Comparison of ENCODE assay signal across 28 mouse cellular contexts in the genomic region with DNA sequence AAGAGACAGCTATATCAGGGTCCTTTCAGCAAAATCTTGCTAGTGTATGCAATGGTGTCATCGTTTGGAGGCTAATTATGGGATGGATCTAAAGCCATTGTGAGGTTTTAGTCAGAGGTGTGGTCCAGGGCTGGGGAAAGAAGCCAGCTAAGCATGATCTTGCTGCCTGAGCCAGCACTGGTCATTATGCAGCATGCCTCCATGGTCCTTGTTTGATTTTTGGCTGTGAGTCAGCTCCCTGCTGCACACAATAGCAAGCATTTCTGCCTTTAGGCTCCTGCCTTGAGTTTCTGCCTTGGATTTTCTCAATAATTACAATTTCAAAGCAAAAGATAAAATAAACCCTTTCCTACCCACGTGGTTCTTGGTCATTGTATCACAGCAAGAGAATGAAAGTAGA.
DNase-seq lines count a peak whose midpoint lies in the region; ATAC-seq and TF ChIP-seq lines count a peak whose summit lies in the region.
"Had no signal": no experiment of that assay in that cellular context is flagged by ENCODE, and none has a peak within 500 bp of the region (broad histone marks: within the 10 kb centered on the region; RNA-seq: fewer than 3 reads in every experiment).

No protein-coding gene starts in this region.

- H3K4me1 ChIP-seq in forebrain, embryonic 13.5 days, result peaks cover 19% of the 10 kb centered on the region
- no peaks in the 10 kb centered on the region for H3K4me1 ChIP-seq in forebrain, embryonic 11.5 days (replicated peaks; ENCODE audit: control insufficient read depth, insufficient read depth, low read length)
- 0 out of 2 replicates have a peak, but pooled peaks cover 6% of the 10 kb centered on the region for H3K4me1 ChIP-seq in forebrain, embryonic 16.5 days (replicated peaks; ENCODE audit: control insufficient read depth, insufficient read depth, low read length)
- H3K4me1 ChIP-seq in forebrain, embryonic 12.5 days, result no peaks in the 10 kb centered on the region; the same call in 1 of the 2 replicates
- H3K4me1 ChIP-seq in midbrain, embryonic 13.5 days (replicated peaks), result 0 out of 2 replicates have a peak, but pooled peaks cover 3% of the 10 kb centered on the region
- H3K4me1 ChIP-seq in midbrain, embryonic 10.5 days, result no peaks in the 10 kb centered on the region
- H3K4me1 ChIP-seq: embryonic facial prominence, embryonic 12.5 days; embryonic facial prominence, embryonic 15.5 days; heart, embryonic 10.5 days had no signal

- DNase-seq in forebrain, embryonic 11.5 days (ENCODE audit: low spot score), result no peak
- DNase-seq in midbrain, embryonic 10.5 days (ENCODE audit: low spot score), result no peak
- peak; percentile 69 for DNase-seq in brain, embryonic 14.5 days (ENCODE audit: low read depth)
- DNase-seq: adrenal gland, adult 2 months; adrenal gland, postnatal 14 days; B cell, adult 2 months; cerebellum, adult 11-12 months; cerebellum, adult 9-10 months; cerebellum, postnatal 25 days; gastrocnemius, postnatal 10 days; gastrocnemius, postnatal 36 days; heart, adult 2 months; heart, postnatal 14 days; heart, postnatal 4 days had no signal

- 54% methylated on average over 2 of the region's 2 CpGs for WGBS in forebrain, embryonic 13.5 days
- WGBS in forebrain, embryonic 11.5 days, result 77% methylated on average over 2 of the region's 2 CpGs
- 29% methylated on average over 2 of the region's 2 CpGs for WGBS in forebrain, embryonic 16.5 days
- 49% methylated on average over 2 of the region's 2 CpGs for WGBS in forebrain, embryonic 12.5 days
- WGBS in midbrain, embryonic 13.5 days, result 61% methylated on average over 2 of the region's 2 CpGs
- 78% methylated on average over 2 of the region's 2 CpGs for WGBS in midbrain, embryonic 10.5 days

- no peaks in the 10 kb centered on the region for H3K9me3 ChIP-seq in forebrain, embryonic 13.5 days (replicated peaks)
- no peaks in the 10 kb centered on the region for H3K9me3 ChIP-seq in forebrain, embryonic 11.5 days (ENCODE audit: control insufficient read depth, low read length)
- no peaks in the 10 kb centered on the region for H3K9me3 ChIP-seq in forebrain, embryonic 16.5 days (ENCODE audit: control insufficient read depth, low read length)
- no peaks in the 10 kb centered on the region for H3K9me3 ChIP-seq in forebrain, embryonic 12.5 days
- H3K9me3 ChIP-seq in midbrain, embryonic 13.5 days, result no peaks in the 10 kb centered on the region
- no peaks in the 10 kb centered on the region for H3K9me3 ChIP-seq in midbrain, embryonic 10.5 days (replicated peaks)
- H3K9me3 ChIP-seq: embryonic facial prominence, embryonic 12.5 days; embryonic facial prominence, embryonic 15.5 days; heart, embryonic 10.5 days; heart, embryonic 13.5 days had no signal

- H3K4me2 ChIP-seq in forebrain, embryonic 13.5 days, result no peak overlapping the region
- H3K4me2 ChIP-seq in forebrain, embryonic 11.5 days (ENCODE audit: low read depth, low read length, severe bottlenecking), result no peak overlapping the region
- no peak overlapping the region for H3K4me2 ChIP-seq in forebrain, embryonic 16.5 days (ENCODE audit: low read length)
- H3K4me2 ChIP-seq in forebrain, embryonic 12.5 days, result no peak overlapping the region
- no peak overlapping the region for H3K4me2 ChIP-seq in midbrain, embryonic 13.5 days (replicated peaks)
- H3K4me2 ChIP-seq: embryonic facial prominence, embryonic 12.5 days; embryonic facial prominence, embryonic 15.5 days; heart, embryonic 13.5 days; hindbrain, embryonic 14.5 days had no signal

- H3K27me3 ChIP-seq in forebrain, embryonic 13.5 days, result no peaks in the 10 kb centered on the region
- no peaks in the 10 kb centered on the region for H3K27me3 ChIP-seq in forebrain, embryonic 11.5 days (ENCODE audit: control insufficient read depth, insufficient read depth, low read length)
- no peaks in the 10 kb centered on the region for H3K27me3 ChIP-seq in forebrain, embryonic 16.5 days (replicated peaks; ENCODE audit: control insufficient read depth, insufficient read depth, low read length)
- H3K27me3 ChIP-seq in forebrain, embryonic 12.5 days, result no peaks in the 10 kb centered on the region
- H3K27me3 ChIP-seq in midbrain, embryonic 13.5 days, result no peaks in the 10 kb centered on the region
- H3K27me3 ChIP-seq in midbrain, embryonic 10.5 days (ENCODE audit: low read depth, poor library complexity, severe bottlenecking), result no peaks in the 10 kb centered on the region
- H3K27me3 ChIP-seq: CH12.LX; embryonic facial prominence, embryonic 12.5 days; embryonic facial prominence, embryonic 15.5 days; heart, embryonic 13.5 days had no signal

- 0 out of 2 replicates have a peak, but pooled peaks have one; percentile 39 for ATAC-seq in forebrain, embryonic 13.5 days
- no peak for ATAC-seq in forebrain, embryonic 11.5 days (replicated peaks; ENCODE audit: low FRiP score)
- peak; percentile 49; the same call in 1 of the 2 replicates for ATAC-seq in forebrain, embryonic 16.5 days
- ATAC-seq in forebrain, embryonic 12.5 days (ENCODE audit: low FRiP score), result no peak
- ATAC-seq in midbrain, embryonic 13.5 days, result peak; percentile 73; the same call in 1 of the 2 replicates
- ATAC-seq: hindbrain, postnatal 0 days; inflammation-experienced regulatory T-cells, adult 6 months; intestine, embryonic 16.5 days had no signal

- no peak for TF ChIP-seq CTCF in brain, embryonic 14.5 days (IDR thresholded peaks at IDR 0.05; ENCODE audit: borderline replicate concordance, extremely low read depth, insufficient read depth, insufficient read length)

- no peak overlapping the region for H3K27ac ChIP-seq in forebrain, embryonic 13.5 days
- no peak overlapping the region for H3K27ac ChIP-seq in forebrain, embryonic 11.5 days (ENCODE audit: low read depth, low read length)
- H3K27ac ChIP-seq in forebrain, embryonic 16.5 days (ENCODE audit: low read length), result no peak overlapping the region
- H3K27ac ChIP-seq in forebrain, embryonic 12.5 days, result no peak overlapping the region
- no peak overlapping the region for H3K27ac ChIP-seq in midbrain, embryonic 13.5 days
- no peak overlapping the region for H3K27ac ChIP-seq in midbrain, embryonic 10.5 days (replicated peaks)
- H3K27ac ChIP-seq: embryonic facial prominence, embryonic 12.5 days; embryonic facial prominence, embryonic 15.5 days; heart, adult 2 months; heart, embryonic 10.5 days; heart, embryonic 13.5 days; hindbrain, embryonic 14.5 days; hindbrain, postnatal 0 days had no signal

- no peaks in the 10 kb centered on the region for H3K36me3 ChIP-seq in forebrain, embryonic 13.5 days (ENCODE audit: poor library complexity, severe bottlenecking)
- no peaks in the 10 kb centered on the region for H3K36me3 ChIP-seq in forebrain, embryonic 11.5 days (ENCODE audit: control insufficient read depth, insufficient read depth, low read length)
- no peaks in the 10 kb centered on the region for H3K36me3 ChIP-seq in forebrain, embryonic 16.5 days (ENCODE audit: control insufficient read depth, insufficient read depth)
- H3K36me3 ChIP-seq in forebrain, embryonic 12.5 days (replicated peaks), result no peaks in the 10 kb centered on the region
- no peaks in the 10 kb centered on the region for H3K36me3 ChIP-seq in midbrain, embryonic 13.5 days
- H3K36me3 ChIP-seq in midbrain, embryonic 10.5 days, result no peaks in the 10 kb centered on the region
- H3K36me3 ChIP-seq: embryonic facial prominence, embryonic 12.5 days; embryonic facial prominence, embryonic 15.5 days; G1E; heart, embryonic 10.5 days; heart, embryonic 13.5 days had no signal

- H3K4me3 ChIP-seq in forebrain, embryonic 13.5 days, result no peak overlapping the region
- no peak overlapping the region for H3K4me3 ChIP-seq in forebrain, embryonic 11.5 days (ENCODE audit: low read depth, low read length)
- no peak overlapping the region for H3K4me3 ChIP-seq in forebrain, embryonic 16.5 days (replicated peaks; ENCODE audit: low read length)
- no peak overlapping the region for H3K4me3 ChIP-seq in forebrain, embryonic 12.5 days (replicated peaks)
- H3K4me3 ChIP-seq in midbrain, embryonic 13.5 days (replicated peaks), result no peak overlapping the region
- H3K4me3 ChIP-seq in midbrain, embryonic 10.5 days, result no peak overlapping the region
- H3K4me3 ChIP-seq: embryonic facial prominence, embryonic 12.5 days; embryonic facial prominence, embryonic 15.5 days; heart, adult 2 months; heart, embryonic 10.5 days; heart, embryonic 13.5 days had no signal

- no peak overlapping the region for H3K9ac ChIP-seq in forebrain, embryonic 13.5 days
- H3K9ac ChIP-seq in forebrain, embryonic 11.5 days (ENCODE audit: low read length), result no peak overlapping the region
- no peak overlapping the region for H3K9ac ChIP-seq in forebrain, embryonic 16.5 days (replicated peaks; ENCODE audit: low read depth, low read length)
- no peak overlapping the region for H3K9ac ChIP-seq in forebrain, embryonic 12.5 days
- no peak overlapping the region for H3K9ac ChIP-seq in midbrain, embryonic 13.5 days (replicated peaks)
- H3K9ac ChIP-seq: embryonic facial prominence, embryonic 12.5 days; embryonic facial prominence, embryonic 15.5 days; heart, embryonic 13.5 days; hindbrain, embryonic 14.5 days had no signal

- TF ChIP-seq POLR2A in brain, embryonic 14.5 days (IDR thresholded peaks at IDR 0.05; ENCODE audit: borderline replicate concordance, extremely low read depth, insufficient read depth, insufficient read length, poor library complexity, severe bottlenecking), result no peak

Comparison
In these comparisons a context has a peak if more than half of its experiments do, and no peak if none do; other contexts are left out.
1. ATAC-seq: peak in forebrain, embryonic 13.5 days (single experiment), forebrain, embryonic 16.5 days (single experiment) and midbrain, embryonic 13.5 days (single experiment); none in forebrain, embryonic 11.5 days (single experiment) and forebrain, embryonic 12.5 days (single experiment).